Mouse (Mus musculus) B cell, adult 2 months (primary cell): Measurements from ENCODE around the gene Pcnx4.

Experiments
- DNase-seq, 2 experiments: peaks; one replicate each; pipeline ENCODE4 v3.0.0; 2022

Gene Pcnx4

DNA sequence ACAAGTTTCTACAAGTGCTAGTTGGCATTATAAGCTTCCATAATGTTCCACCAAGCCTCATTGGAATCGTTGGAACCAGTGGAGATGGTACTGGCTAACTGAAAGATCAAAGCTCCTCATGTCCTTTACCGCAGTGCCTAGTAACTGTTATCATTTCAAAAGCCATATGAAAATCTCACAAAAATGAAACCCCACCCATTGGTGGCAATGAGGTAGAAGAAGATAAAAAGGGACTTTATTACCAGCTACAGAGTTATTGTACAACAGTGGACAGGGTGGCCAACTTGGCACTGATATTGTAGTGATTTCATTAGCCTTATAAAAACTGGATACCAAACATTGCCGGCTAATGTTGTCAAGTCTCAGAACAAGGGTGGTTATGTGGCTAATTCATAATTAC, 75.9 kb downstream of the Pcnx4 start:
- DNase-seq, result no peak

GRCm38 (mm10) chr12:72620856-72621255, 84.7 kb downstream of the Pcnx4 start:
- no peak for DNase-seq

DNA sequence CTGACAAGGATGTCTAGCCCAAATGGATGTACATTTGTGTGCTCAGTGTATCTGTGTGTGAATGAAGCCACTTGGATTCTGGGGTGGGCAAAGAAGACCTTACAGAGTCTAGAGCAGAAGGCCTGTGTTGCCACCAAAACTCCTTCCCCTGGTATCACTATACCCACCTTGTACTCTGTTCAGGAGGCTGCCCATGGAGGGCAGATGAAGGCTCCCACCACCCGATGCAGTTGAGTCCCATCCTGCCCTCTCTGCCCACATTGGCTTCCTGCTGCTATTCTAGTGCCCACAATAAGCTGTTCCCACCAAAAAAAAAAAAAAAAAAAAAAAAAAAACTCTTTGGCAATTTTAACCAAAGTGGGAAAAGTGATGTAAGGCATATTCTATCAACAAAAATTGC, 85.3 kb downstream of the Pcnx4 start:
- DNase-seq, result no peak

DNA sequence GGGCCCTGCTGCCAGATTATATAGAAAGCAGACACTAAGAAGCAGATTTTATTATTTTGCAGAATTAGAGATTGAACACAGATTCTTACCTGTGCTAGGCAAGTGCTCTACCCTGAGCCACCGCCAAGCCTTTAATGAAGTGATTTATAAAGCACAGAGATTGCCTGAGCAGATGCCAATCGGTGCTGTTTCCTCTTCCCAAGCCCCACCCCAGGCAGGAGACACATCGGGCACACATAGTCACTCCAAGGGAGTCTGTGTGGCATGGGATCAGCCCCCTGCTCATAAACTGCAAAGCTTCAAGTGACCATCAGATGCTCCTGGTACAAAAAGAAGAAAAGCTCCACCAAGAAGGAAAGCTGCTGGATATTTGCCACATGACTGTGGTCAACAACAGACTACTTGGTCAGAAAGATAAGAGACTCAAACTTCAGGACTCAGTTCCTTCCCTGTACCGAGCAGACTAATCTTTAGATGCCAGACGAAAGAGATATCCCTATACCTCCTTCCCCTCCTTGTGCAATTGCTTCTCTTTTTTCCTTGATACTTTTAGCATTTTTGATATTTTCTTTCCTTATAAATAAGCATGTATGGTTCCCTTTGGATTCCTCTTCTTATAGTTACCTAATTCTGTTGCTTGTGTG, 86.8 kb downstream of the Pcnx4 start:
- DNase-seq, result no peak

GRCm38 (mm10) chr12:72628751-72629150, 92.6 kb downstream of the Pcnx4 start:
- DNase-seq, result no peak
